Mouse (Mus musculus) lung, adult 2 months (tissue): Measurements from ENCODE around the gene Tax1bp1.

Experiments
- CTCF ChIP-seq: fragments of 200-500 bp; IDR thresholded peaks from 2 replicates; pipeline ENCODE4 v1.5.1; 2011; ENCODE audit warnings: mild to moderate bottlenecking, low read length, control low read depth; ENCODE audit not compliant: insufficient read depth
- POLR2A ChIP-seq: fragments of 200-500 bp; IDR thresholded peaks from 2 replicates; pipeline ENCODE4 v1.6.1; 2011; ENCODE audit warnings: low read depth, mild to moderate bottlenecking, control low read depth, low read length, borderline replicate concordance; ENCODE audit errors: extremely low read depth

DNA sequence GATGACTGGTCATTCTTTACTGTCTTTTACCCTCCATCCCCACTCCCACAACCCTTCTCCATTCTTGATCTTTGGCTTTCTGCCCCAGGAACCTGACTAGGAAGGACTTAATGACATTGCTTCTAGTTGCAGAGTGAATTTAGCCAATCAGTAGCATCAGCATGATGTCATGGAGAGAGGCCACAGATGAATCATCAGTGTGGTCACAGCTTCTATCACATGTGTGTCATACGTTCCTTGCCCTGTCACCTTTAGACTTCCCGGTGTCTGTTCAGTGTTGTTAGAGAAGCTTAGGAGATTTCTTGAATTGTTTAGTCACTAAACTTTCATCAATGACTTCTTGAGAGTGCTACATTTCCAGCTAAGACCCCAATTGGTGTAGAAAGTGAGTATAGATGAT is 10.3 kb upstream of the Tax1bp1 start:
- no peak for TF ChIP-seq POLR2A
- TF ChIP-seq CTCF: no peak
